Mouse (Mus musculus) liver, adult 2 months (tissue): ENCODE measurements around the gene Hephl1.

ENCODE experiments used
- CTCF ChIP-seq: fragments of 200-500 bp; IDR thresholded peaks from 2 replicates; pipeline ENCODE4 v1.5.1; 2011; ENCODE audit warnings: low read depth, low read length, control low read depth
- POLR2A ChIP-seq: fragments of 200-500 bp; IDR thresholded peaks from 2 replicates; pipeline ENCODE4 v1.6.1; 2011; ENCODE audit warnings: low read length, control low read depth; ENCODE audit not compliant: insufficient read depth; ENCODE audit errors: extremely low read depth

- no peak for TF ChIP-seq CTCF
- TF ChIP-seq POLR2A = no peak
Observed at GRCm38 (mm10) chr9:15116165-15116564, 4.3 kb upstream of the Hephl1 start.
